Mouse (Mus musculus) liver, embryonic 14.5 days (tissue): ENCODE measurements around the gene Man2a1.

Experiments used
- CTCF ChIP-seq: IDR thresholded peaks from 2 replicates; pipeline ENCODE4 v1.5.1; 2016; ENCODE audit warnings: antibody characterized with exemption, low read depth, control low read depth
- EP300 ChIP-seq: IDR thresholded peaks from 2 replicates; pipeline ENCODE4 v1.6.1; 2016; ENCODE audit warnings: antibody characterized with exemption, low read depth

- TF ChIP-seq CTCF = no peak
- no peak for TF ChIP-seq EP300
Measured at GRCm38 (mm10) chr17:64764175-64765122, 163.9 kb downstream of the Man2a1 start.
